Mouse (Mus musculus): Measurements from ENCODE around the gene Nlrx1.

The Nlrx1 gene

GRCm38 (mm10) chr9:44233802-44234478 lies 34.5 kb downstream of the Nlrx1 start, which contains the start of gene Cbl:
Gene Cbl, minus strand, starts transcription at chr9:44234049.
- DNase-seq = peak; percentile 99

GRCm38 (mm10) chr9:44233021-44233801 lies 35.2 kb downstream of the Nlrx1 start:
- peak; percentile 39 for DNase-seq

GRCm38 (mm10) chr9:44231609-44232008 lies 36.8 kb downstream of the Nlrx1 start:
- DNase-seq = no peak

DNA sequence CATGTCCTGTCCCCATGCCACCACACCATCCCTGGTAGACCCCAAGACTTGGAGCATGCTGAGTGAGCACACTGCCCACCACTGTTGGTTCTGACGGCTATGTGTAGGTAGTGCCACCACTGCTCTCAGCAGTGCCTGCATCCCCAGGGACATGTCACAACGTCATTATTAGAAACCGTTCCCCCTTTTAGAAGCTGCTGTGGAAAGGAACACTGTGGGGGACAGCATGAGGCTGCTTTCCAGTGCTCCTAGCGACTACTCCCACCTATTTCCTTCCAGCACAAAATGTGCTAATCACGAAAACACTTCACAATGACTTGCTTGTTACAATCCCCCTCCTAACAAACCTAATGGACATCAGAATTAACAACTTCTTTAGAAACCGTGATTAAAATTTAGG lies 42.4 kb downstream of the Nlrx1 start:
- DNase-seq = no peak

DNA sequence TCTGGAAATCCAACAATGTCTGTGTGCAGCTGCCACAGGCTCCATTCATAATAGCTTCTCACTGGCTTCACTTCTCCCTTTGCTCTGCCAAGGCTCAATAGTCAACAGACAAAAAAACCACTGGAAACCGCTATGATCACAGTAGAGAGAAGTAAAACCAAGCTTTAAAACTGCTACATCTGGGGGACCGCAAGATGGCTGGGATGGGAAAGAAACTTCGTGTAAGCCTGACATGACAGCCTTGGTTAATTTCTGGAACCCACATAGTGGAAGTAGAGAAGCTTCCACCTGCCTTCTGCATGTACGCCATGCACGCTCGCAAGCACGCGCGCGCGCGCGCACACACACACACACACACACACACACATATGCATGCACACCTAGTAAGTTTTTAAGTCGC lies 54.9 kb downstream of the Nlrx1 start:
- DNase-seq = no peak

- no peak for DNase-seq
Measured at GRCm38 (mm10) chr9:44212406-44212805, 56.0 kb downstream of the Nlrx1 start.

DNA sequence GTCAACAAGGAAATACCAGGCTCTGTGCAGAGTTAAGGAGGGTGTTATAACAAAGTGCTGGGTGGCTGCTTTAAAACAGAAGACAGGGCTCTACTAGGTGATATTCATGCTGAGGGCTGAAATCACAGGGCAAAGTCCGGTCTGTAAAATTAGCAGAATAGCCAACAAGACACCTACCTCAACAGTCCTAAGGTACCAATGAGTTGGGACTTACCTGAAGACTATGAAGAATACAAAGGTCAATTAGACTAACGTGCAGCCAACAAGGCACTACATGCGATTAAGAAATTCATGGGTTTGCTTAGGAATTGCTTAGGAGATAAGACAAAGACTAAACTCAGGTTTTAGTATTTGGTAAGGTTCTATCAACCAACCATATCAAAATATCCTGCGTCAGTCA lies 59.0 kb downstream of the Nlrx1 start:
- DNase-seq = no peak

DNA sequence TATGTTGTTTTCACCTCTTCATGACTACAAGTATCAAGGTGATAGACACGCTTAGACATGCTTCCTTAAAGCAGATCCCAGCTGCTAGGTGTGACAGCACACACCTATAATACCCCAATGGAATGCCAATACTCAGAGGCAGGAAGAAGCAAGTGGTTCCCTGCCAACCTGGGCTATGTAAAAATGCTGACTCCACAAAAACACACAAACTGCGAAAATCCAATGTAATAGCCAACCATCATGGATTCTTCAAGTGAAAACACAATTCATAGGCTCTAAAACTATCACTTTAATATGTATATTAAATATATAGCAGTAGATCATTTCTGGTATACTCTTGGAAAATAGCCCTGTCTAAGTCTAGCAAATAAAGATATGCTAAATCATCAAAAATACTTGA lies 60.6 kb downstream of the Nlrx1 start:
- no peak for DNase-seq

All from kidney, adult 9 months (tissue).